Mouse (Mus musculus) forebrain, embryonic 12.5 days (tissue): ENCODE measurements at regions not wholly inside any gene's neighbourhood (a gene's known extent, or its start where the extent isn't known, plus 50 kb on each side); places are given as distances from the start of the nearest gene placed in this dataset.
A peak's percentile ranks its signal among the peaks of the same experiment; 100 is the strongest.

Experiments
- ATAC-seq: fragments of 200-750 bp; cut with Nextera tagmentation; 2 replicates; pipeline ENCODE4 v1.8.0; 2017; ENCODE audit warnings: moderate TSS enrichment; ENCODE audit not compliant: low FRiP score
- H3K27ac ChIP-seq: fragments of 300-500 bp; sonication (generic); 2 replicates; pipeline ENCODE4 v1.5.1; 2016; ENCODE audit warnings: mild to moderate bottlenecking
- H3K27me3 ChIP-seq: fragments of 300-500 bp; sonication (generic); 2 replicates; pipeline ENCODE4 v1.6.1; 2016; ENCODE audit warnings: mild to moderate bottlenecking
- H3K36me3 ChIP-seq: fragments of 300-500 bp; sonication (generic); replicated peaks from 2 replicates; pipeline ENCODE4 v1.6.1; 2016; ENCODE audit warnings: mild to moderate bottlenecking
- H3K4me1 ChIP-seq: fragments of 300-500 bp; sonication (generic); 2 replicates; pipeline ENCODE4 v1.6.1; 2016
- H3K4me2 ChIP-seq: fragments of 300-500 bp; sonication (generic); 2 replicates; pipeline ENCODE4 v1.6.1; 2016; ENCODE audit warnings: mild to moderate bottlenecking, moderate library complexity
- H3K4me3 ChIP-seq: fragments of 300-500 bp; sonication (generic); replicated peaks from 2 replicates; pipeline ENCODE4 v1.5.1; 2016; ENCODE audit warnings: mild to moderate bottlenecking
- H3K9ac ChIP-seq: fragments of 300-500 bp; sonication (generic); 2 replicates; pipeline ENCODE4 v1.6.1; 2016; ENCODE audit warnings: mild to moderate bottlenecking
- H3K9me3 ChIP-seq: fragments of 300-500 bp; sonication (generic); 2 replicates; pipeline ENCODE4 v1.6.1; 2016
- WGBS: fragments of 180-500 bp; shearing (Covaris S2); methylation state at CpG from one replicate; pipeline ENCODE4 v1.1.7; 2016; 5-methylcytosine and 5-hydroxymethylcytosine counted together

DNA sequence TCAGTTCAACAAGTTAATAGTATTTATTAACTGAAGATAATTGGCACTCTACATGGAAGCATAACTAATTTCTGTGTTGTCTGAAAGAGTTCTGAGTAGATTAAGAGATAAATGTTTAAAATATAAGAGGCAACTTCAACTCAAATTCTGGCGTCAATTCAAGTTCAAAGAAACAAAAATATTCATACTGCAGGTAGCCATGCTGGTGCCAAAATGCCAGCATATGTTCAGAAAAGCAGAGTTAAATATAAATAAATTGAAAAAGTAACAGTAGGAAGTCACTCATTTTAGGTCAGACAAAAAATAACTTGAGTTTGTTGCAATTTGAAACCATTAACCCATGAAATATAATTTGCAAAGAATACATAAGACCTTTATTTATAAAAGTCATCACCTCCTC lies 1786.5 kb downstream of the Olfm4 start:
- Histone ChIP-seq H3K4me3 (no peak overlapping the region), H3K27me3 (no peaks in the 10 kb centered on the region), H3K4me1 (no peaks in the 10 kb centered on the region), H3K36me3 (no peaks in the 10 kb centered on the region), H3K27ac (no peak overlapping the region), H3K4me2 (no peak overlapping the region), H3K9me3 (no peaks in the 10 kb centered on the region), H3K9ac (no peak overlapping the region)
- WGBS, result 83% methylated on average over 1 of the region's 1 CpGs
- no peak for ATAC-seq

DNA sequence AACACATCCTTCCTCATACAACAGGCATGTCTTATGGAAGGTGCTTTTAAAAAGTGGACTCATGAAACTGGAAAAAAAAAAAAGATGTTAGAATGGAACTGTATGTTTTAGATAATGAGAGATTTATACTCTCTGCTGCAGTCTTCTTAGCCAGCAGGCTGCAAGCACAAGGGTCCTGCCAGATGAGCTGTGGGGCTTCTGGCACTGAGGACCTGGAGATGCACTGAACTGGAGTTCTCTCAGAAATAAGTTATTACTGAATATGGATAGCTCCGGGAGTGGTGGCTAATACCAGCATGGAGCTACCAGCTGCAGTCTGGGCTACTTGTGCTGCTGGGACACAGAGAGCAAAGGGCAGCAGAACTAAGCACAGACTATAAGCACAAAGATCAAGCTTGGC lies 1787.9 kb downstream of the Olfm4 start:
- no peaks in the 10 kb centered on the region for H3K36me3 ChIP-seq
- H3K27ac ChIP-seq, result no peak overlapping the region
- 77% methylated on average over 1 of the region's 1 CpGs for WGBS
- H3K9me3 ChIP-seq, result no peaks in the 10 kb centered on the region
- H3K4me1 ChIP-seq, result no peaks in the 10 kb centered on the region
- no peak for ATAC-seq
- no peak overlapping the region for H3K9ac ChIP-seq
- no peak overlapping the region for H3K4me3 ChIP-seq
- no peaks in the 10 kb centered on the region for H3K27me3 ChIP-seq
- no peak overlapping the region for H3K4me2 ChIP-seq

DNA sequence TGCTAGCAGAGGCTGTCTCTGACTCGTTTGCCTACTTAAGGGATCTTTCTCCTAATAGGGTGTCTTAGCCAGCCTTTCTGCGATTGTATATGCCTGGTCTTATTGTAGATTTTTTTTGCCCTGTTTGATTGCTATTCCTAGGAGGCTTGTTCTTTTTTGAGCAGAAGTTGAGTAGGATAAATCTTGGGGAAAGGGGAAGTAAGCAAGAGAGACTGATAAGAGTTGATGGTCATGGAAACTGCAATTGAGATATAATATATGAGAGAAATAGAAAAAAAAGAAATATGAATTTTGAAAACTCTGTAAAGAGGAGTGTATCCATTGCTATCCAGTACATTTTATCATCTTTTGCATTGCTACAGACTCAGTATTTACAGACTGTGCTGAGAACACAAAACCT lies 1805.0 kb downstream of the Olfm4 start:
- H3K36me3 ChIP-seq, result no peaks in the 10 kb centered on the region
- no peak overlapping the region for H3K4me3 ChIP-seq
- no peak overlapping the region for H3K27ac ChIP-seq
- no peak overlapping the region for H3K9ac ChIP-seq
- no peaks in the 10 kb centered on the region for H3K4me1 ChIP-seq
- WGBS, result 77% methylated on average over 2 of the region's 2 CpGs
- no peak overlapping the region for H3K4me2 ChIP-seq
- no peaks in the 10 kb centered on the region for H3K9me3 ChIP-seq
- H3K27me3 ChIP-seq, result no peaks in the 10 kb centered on the region
- no peak for ATAC-seq

DNA sequence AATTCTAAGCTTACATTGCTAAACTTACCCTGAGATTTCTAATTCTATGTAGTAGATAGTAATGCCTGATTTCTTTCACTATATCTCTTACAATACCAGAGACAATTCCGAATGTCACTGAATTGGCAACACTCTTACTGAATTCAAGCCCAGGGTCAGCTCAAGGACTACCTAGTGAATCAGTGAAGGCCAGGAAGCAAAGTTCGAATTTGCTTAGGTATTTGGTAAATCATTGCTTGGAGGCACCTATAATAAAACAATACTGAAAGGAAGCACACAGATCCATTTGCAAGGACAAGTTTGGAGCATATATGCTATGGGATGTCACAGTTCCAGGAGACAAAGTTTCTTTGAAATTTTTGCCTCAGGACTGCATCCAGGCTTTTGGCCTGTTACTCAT lies 1839.9 kb downstream of the Olfm4 start:
- Histone ChIP-seq H3K4me3 (no peak overlapping the region), H3K9me3 (no peaks in the 10 kb centered on the region), H3K4me1 (no peaks in the 10 kb centered on the region), H3K9ac (no peak overlapping the region), H3K27ac (no peak overlapping the region), H3K36me3 (no peaks in the 10 kb centered on the region), H3K4me2 (no peak overlapping the region), H3K27me3 (no peaks in the 10 kb centered on the region)
- WGBS, result 80% methylated on average over 2 of the region's 2 CpGs
- no peak for ATAC-seq

DNA sequence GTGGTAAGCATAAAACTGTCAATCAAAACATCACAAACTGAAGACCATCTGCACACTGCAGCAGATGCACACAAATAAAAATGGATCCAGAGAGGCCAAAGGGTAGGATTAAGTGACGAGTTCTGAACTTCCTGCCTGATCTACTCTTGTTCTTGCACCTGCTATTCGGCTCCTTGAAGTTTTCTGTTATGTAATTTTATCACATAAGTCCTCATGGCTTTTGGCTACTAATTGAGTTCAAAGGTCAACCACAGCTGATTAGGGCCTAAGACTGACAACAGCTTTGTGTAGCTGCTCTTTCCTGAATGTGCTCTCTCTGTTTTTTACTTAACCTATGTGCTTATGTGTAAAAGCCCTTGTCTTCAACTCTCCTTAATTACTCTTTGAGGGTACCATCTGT lies 1874.7 kb downstream of the Olfm4 start:
- Histone ChIP-seq H3K27me3 (no peaks in the 10 kb centered on the region), H3K4me2 (no peak overlapping the region), H3K27ac (no peak overlapping the region), H3K9me3 (no peaks in the 10 kb centered on the region), H3K9ac (no peak overlapping the region), H3K4me1 (no peaks in the 10 kb centered on the region), H3K36me3 (no peaks in the 10 kb centered on the region), H3K4me3 (no peak overlapping the region)
- peak; percentile 61; the same call in 1 of the 2 replicates for ATAC-seq
- WGBS, result 7% methylated on average over 2 of the region's 2 CpGs

DNA sequence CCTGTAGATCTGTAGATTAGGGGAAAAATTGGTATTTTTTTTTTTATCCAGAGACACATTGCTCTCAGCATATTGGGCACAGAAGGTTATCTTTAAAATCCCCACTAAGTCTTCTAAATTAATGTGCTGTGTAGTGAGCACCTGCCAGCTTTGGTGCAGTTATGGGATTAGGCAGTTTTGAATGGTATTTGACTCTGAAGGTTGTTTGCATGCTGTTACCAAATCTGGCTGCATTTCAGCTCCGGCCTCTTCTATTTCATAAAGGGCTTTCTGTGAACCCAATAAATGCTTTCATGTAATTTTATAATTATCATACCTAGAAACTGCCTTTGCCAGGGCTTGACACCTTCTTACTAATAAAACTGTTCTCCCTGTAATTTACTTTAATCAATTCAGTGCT lies 1886.5 kb downstream of the Olfm4 start:
- Histone ChIP-seq H3K4me3 (no peak overlapping the region), H3K27me3 (no peaks in the 10 kb centered on the region), H3K9me3 (no peaks in the 10 kb centered on the region), H3K27ac (no peak overlapping the region), H3K36me3 (no peaks in the 10 kb centered on the region), H3K9ac (no peak overlapping the region), H3K4me1 (no peaks in the 10 kb centered on the region), H3K4me2 (no peak overlapping the region)
- ATAC-seq, result no peak
- 53% methylated on average over 1 of the region's 1 CpGs for WGBS
